Mouse (Mus musculus) midbrain, embryonic 16.5 days (tissue): ENCODE data around the gene Aff2. TPM values are rescaled to one million over a fixed set of nuclear protein-coding genes. Genes with fewer than 3 reads are reported as not detected.
A peak's percentile ranks its signal among the peaks of the same experiment; 100 is the strongest.

Experiments
- ATAC-seq: fragments of 200-750 bp; cut with Nextera tagmentation; 2 replicates; pipeline ENCODE4 v1.8.0; 2017; ENCODE audit warnings: moderate TSS enrichment
- H3K27ac ChIP-seq: fragments of 300-500 bp; sonication (generic); 2 replicates; pipeline ENCODE4 v1.5.1; 2014; ENCODE audit warnings: mild to moderate bottlenecking, low read length, mixed read lengths
- H3K27me3 ChIP-seq: fragments of 300-500 bp; sonication (generic); 2 replicates; pipeline ENCODE4 v1.6.1; 2014; ENCODE audit warnings: low read depth, low read length, mixed read lengths; ENCODE audit not compliant: control insufficient read depth, insufficient read depth
- H3K36me3 ChIP-seq: fragments of 300-500 bp; sonication (generic); 2 replicates; pipeline ENCODE4 v1.6.1; 2014; ENCODE audit warnings: mild to moderate bottlenecking, low read length, moderate library complexity, mixed read lengths; ENCODE audit not compliant: control insufficient read depth, insufficient read depth
- H3K4me1 ChIP-seq: fragments of 300-500 bp; sonication (generic); 2 replicates; pipeline ENCODE4 v1.6.1; 2014; ENCODE audit warnings: mild to moderate bottlenecking, low read length, mixed read lengths; ENCODE audit not compliant: control insufficient read depth, insufficient read depth
- H3K4me2 ChIP-seq: fragments of 300-500 bp; sonication (generic); 2 replicates; pipeline ENCODE4 v1.6.1; 2014; ENCODE audit warnings: mild to moderate bottlenecking, low read length, mixed read lengths
- H3K4me3 ChIP-seq: fragments of 300-500 bp; sonication (generic); 2 replicates; pipeline ENCODE4 v1.5.1; 2014; ENCODE audit warnings: low read depth, mild to moderate bottlenecking, low read length, moderate library complexity, mixed read lengths
- H3K9ac ChIP-seq: fragments of 300-500 bp; sonication (generic); 2 replicates; pipeline ENCODE4 v1.6.1; 2014; ENCODE audit warnings: low read depth, low read length, mixed read lengths
- H3K9me3 ChIP-seq: fragments of 300-500 bp; sonication (generic); replicated peaks from 2 replicates; pipeline ENCODE4 v1.6.1; 2014; ENCODE audit warnings: mild to moderate bottlenecking, low read length, mixed read lengths; ENCODE audit not compliant: control insufficient read depth, poor library complexity, severe bottlenecking
- WGBS: fragments of 180-500 bp; shearing (Covaris S2); extraction: QIAGEN DNeasy Blood & Tissue Kit; methylation state at CpG from one replicate; pipeline ENCODE4 v1.1.7; 2014; 5-methylcytosine and 5-hydroxymethylcytosine counted together
- polyA plus RNA-seq: library from polyadenylated mRNA; unstranded; fragments of >200 nt; fragmentation: Nextera tagmentation; extraction: Ambion mirVana; gene quantifications from 2 replicates; pipeline ENCODE4 v1.2.1, GENCODE M21; 2015

Gene Aff2
- polyA plus RNA-seq, 1 experiment from 2014 or later, result 11.8 TPM

DNA sequence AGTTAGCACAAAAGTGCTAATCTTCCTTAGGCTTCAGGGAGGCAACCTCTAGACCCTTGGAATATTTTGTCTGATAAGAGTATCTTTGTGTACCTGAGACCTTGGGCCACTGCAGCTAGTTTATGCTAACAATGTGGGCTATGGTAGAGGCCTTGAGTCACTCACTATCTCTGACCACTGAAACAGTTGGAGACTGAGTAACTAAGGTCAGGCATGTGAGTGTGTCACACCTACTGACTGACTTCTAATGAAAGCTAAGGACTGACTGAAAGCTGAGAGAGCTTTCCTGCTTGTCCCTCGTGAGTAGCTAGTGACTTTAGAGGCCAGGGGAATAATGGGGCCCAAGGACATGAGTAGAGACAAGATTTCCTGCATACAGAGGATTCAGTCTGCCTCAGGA, 54.9 kb downstream of the Aff2 start:
- H3K27me3 ChIP-seq, result no peaks in the 10 kb centered on the region
- no peak for ATAC-seq
- H3K27ac ChIP-seq, result no peak overlapping the region
- no peak overlapping the region for H3K9ac ChIP-seq
- no peak overlapping the region for H3K4me3 ChIP-seq
- H3K4me2 ChIP-seq, result no peak overlapping the region
- no peaks in the 10 kb centered on the region for H3K36me3 ChIP-seq
- H3K9me3 ChIP-seq, result no peaks in the 10 kb centered on the region
- 52% methylated on average over 1 of the region's 1 CpGs for WGBS
- H3K4me1 ChIP-seq, result no peaks in the 10 kb centered on the region

- Histone ChIP-seq H3K4me2 (no peak overlapping the region), H3K27me3 (no peaks in the 10 kb centered on the region), H3K4me1 (peaks cover 5% of the 10 kb centered on the region), H3K9ac (no peak overlapping the region), H3K36me3 (no peaks in the 10 kb centered on the region), H3K27ac (no peak overlapping the region), H3K4me3 (no peak overlapping the region), H3K9me3 (no peaks in the 10 kb centered on the region)
- peak; percentile 71; the same call in 1 of the 2 replicates for ATAC-seq
- WGBS, result 44% methylated on average over 3 of the region's 3 CpGs
These were observed 78.3 kb downstream of the Aff2 start for GRCm38 (mm10) chrX:69438422-69438821.

DNA sequence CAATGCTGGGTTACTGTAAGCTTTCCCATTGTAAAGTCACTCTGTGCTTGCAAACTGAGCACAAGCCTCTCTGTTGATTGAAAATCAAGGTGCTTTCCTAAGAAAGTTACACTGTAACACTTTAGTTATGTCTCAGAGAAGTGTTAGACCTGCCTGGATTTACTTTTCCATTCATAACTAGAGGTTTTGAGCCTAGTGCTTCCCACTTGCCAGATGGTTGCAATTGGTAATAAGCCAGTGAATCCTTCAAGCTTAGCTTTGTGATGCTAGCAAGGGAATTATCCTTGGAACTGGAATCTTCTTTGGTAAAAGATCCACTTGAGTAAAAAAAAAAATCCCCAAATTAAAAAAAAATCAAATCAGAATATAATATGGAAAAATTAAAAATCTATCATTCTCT, 81.8 kb downstream of the Aff2 start:
- Histone ChIP-seq H3K4me2 (no peak overlapping the region), H3K9ac (no peak overlapping the region), H3K36me3 (no peaks in the 10 kb centered on the region), H3K4me1 (peaks cover 5% of the 10 kb centered on the region), H3K27ac (no peak overlapping the region), H3K27me3 (no peaks in the 10 kb centered on the region), H3K9me3 (no peaks in the 10 kb centered on the region), H3K4me3 (no peak overlapping the region)
- no peak for ATAC-seq

DNA sequence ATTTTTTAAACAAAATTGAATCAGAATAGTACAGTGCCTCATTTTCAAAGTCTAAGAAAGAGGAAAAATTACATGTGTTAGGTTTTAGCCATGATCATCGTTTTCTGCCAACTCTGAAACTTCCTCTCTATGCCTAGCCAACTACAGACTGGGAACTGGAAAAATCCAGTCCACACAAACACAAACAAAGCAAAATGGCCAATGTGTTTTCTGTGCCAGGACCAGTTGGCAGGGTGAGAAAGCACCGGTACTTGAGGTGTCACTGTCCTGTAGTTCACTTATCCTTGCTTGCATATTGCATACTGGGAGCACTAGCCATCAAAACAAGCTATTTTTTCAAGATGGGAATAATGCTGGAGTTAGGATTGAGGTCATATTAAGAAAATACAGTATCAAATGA, 100.8 kb downstream of the Aff2 start:
- H3K4me1 ChIP-seq, result no peaks in the 10 kb centered on the region
- WGBS, result 83% methylated on average over 2 of the region's 2 CpGs
- no peaks in the 10 kb centered on the region for H3K9me3 ChIP-seq
- no peak overlapping the region for H3K9ac ChIP-seq
- H3K4me3 ChIP-seq, result no peak overlapping the region
- no peak overlapping the region for H3K27ac ChIP-seq
- H3K4me2 ChIP-seq, result no peak overlapping the region
- H3K36me3 ChIP-seq, result no peaks in the 10 kb centered on the region
- ATAC-seq, result no peak
- no peaks in the 10 kb centered on the region for H3K27me3 ChIP-seq

DNA sequence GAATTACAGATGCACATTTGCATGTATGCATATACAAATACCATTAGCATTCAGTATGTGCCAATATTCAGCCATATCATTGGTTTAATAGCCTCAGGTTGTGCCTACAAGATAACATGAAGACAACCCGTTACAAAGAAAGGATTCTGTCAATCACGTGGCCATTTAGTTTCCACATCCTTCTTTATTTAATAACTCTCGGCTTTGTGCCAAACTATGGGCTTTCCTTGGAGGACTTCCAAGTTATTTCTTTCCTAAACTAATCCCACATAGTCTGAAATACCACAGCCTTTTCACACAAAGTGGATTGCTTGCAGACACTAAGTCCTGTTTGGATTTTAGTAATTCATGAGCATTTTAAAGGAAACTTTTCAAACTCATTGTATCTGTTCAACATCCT, 142.0 kb downstream of the Aff2 start:
- Histone ChIP-seq H3K27ac (no peak overlapping the region), H3K4me2 (no peak overlapping the region), H3K27me3 (no peaks in the 10 kb centered on the region), H3K9me3 (no peaks in the 10 kb centered on the region), H3K9ac (no peak overlapping the region), H3K4me3 (no peak overlapping the region), H3K36me3 (no peaks in the 10 kb centered on the region), H3K4me1 (no peaks in the 10 kb centered on the region)
- 39% methylated on average over 3 of the region's 3 CpGs for WGBS
- no peak for ATAC-seq

- Histone ChIP-seq H3K4me1 (no peaks in the 10 kb centered on the region), H3K27ac (no peak overlapping the region), H3K9me3 (no peaks in the 10 kb centered on the region), H3K4me2 (no peak overlapping the region), H3K4me3 (no peak overlapping the region), H3K9ac (no peak overlapping the region), H3K27me3 (no peaks in the 10 kb centered on the region), H3K36me3 (no peaks in the 10 kb centered on the region)
- WGBS, result 36% methylated on average over 6 of the region's 6 CpGs
- ATAC-seq, result no peak
These were observed 158.0 kb downstream of the Aff2 start for GRCm38 (mm10) chrX:69518040-69518575.

DNA sequence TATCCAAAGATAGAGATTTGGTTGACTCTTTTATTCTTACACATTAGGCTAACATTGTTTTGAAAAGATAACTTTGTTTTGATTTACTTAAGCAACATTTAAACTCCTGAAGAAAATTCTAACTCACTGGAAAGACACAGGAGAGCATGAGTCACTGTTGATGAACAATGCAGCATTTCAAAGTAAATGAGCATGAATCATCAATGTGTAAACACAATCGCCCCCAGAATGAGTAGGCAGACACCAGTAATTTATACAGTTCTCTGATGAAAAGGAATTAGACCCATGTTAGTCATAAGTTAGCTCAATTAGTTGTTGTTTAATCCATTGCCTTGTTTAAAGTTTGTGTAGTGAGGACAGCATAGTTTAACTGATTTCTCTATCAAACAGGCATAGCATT, 180.7 kb downstream of the Aff2 start:
- Histone ChIP-seq H3K4me3 (no peak overlapping the region), H3K9me3 (no peaks in the 10 kb centered on the region), H3K4me2 (no peak overlapping the region), H3K27ac (no peak overlapping the region), H3K4me1 (no peaks in the 10 kb centered on the region), H3K9ac (no peak overlapping the region), H3K27me3 (no peaks in the 10 kb centered on the region), H3K36me3 (no peaks in the 10 kb centered on the region)
- ATAC-seq, result no peak
- WGBS, result 70% methylated on average over 1 of the region's 1 CpGs

DNA sequence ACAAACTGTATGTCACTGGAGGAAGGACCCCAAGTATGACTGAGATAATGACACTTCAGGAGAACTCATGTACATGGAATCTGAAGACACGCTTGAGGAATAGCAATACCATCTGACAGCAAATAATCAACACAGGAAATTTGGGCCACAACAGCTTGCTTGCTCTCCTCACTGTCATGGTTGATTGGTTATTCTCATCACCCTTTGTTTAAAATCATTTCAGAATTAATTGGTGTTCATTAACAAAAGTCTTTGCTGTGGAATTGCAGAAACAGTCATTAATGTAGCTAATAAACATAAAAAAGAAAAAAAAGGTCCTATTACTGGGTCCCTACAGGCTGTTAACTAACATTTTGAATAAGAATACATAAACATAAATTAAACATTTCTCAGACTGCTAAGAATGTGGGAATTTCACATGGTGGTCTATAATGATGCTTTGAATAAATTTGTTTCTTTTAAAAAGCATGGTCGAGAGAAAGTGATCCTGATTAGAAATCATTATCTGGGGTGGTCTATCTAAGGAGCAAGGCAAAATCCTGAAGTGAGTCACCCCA, 219.9 kb downstream of the Aff2 start:
- Histone ChIP-seq H3K4me2 (no peak overlapping the region), H3K9me3 (no peaks in the 10 kb centered on the region), H3K27me3 (no peaks in the 10 kb centered on the region), H3K4me1 (no peaks in the 10 kb centered on the region), H3K4me3 (no peak overlapping the region), H3K36me3 (no peaks in the 10 kb centered on the region), H3K9ac (no peak overlapping the region), H3K27ac (no peak overlapping the region)
- 65% methylated on average over 2 of the region's 2 CpGs for WGBS
- ATAC-seq, result no peak

DNA sequence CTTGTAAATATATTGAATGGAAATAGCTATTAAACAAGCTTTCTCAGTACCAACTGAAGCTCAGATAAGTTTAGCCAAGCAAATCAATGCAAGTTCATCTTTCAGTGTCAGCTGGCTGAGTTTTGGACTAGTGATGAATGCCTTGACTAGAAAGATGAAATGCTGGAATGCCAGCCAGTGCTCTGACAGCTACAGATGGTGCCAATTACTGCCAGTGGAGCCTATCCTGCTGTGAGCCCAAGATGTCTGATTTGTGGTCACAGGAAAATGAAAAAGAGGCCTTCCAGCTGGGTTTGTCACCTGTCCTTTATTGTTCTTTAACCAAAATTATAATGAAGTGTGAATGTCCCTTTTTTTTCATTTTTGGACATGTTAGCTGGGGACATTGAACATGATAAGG, 248.7 kb downstream of the Aff2 start:
- ATAC-seq, result no peak

More for the DNA sequence above, 248.7 kb downstream of the Aff2 start:
- Histone ChIP-seq H3K4me3 (no peak overlapping the region), H3K9me3 (no peaks in the 10 kb centered on the region), H3K27ac (no peak overlapping the region), H3K4me2 (no peak overlapping the region), H3K4me1 (no peaks in the 10 kb centered on the region), H3K36me3 (no peaks in the 10 kb centered on the region), H3K9ac (no peak overlapping the region), H3K27me3 (no peaks in the 10 kb centered on the region)
